Mouse (Mus musculus) stomach, postnatal 0 days (tissue): ENCODE data around the gene Rabl2.

Source experiments
- CTCF ChIP-seq: IDR thresholded peaks from 2 replicates; pipeline ENCODE4 v1.5.1; 2016; ENCODE audit warnings: antibody characterized with exemption, low read depth, mild to moderate bottlenecking, moderate library complexity
- EP300 ChIP-seq: optimal IDR thresholded peaks from 2 replicates; pipeline ENCODE3; 2016; ENCODE audit warnings: antibody characterized with exemption

DNA sequence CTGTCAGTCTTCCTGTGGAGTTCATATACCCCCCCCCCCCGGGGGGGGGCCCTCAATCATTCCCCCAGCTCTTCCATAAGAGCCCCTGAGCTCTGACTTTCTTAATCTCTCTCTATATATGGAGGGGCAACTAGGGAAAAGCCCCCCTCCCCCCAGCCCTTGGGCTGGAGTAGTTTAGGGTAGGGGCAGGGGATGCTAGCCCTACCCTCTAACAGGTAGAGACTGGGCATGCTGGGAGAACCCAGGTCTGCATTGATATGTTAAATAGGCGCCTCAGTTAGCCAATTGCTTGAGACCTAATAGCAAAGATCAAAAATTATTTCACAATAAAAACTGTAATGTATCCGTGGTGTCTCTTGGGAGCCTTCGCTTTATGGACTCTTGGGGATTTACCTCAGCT, 825 bp upstream of the Rabl2 start:
- TF ChIP-seq CTCF (no peak), EP300 (no peak)
